Mouse (Mus musculus): ENCODE measurements around the gene Matk. TPM values are rescaled to one million over a fixed set of nuclear protein-coding genes. Genes with fewer than 3 reads are reported as not detected.

Matk gene
- polyA plus RNA-seq, 1 experiment, result 0.67 TPM

DNA sequence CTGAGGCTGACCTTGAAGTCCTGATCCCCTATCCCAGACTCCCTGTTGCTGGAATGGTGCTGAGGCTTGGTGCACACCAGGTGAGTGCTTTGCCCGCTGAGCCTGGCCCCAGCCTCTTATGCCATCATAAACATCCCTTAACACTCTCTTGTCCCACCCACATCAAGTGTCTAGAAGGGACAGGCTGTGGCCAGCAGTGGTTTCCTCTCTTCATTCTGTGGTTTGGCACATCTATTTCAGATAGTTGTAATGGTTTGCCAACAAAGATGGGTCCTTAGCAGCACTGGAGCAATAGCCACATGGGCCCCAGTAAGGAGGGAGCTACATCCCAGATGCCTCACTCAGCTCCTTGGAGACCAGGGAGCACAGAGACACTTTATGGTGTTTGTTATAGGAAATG lies 2.2 kb downstream of the Matk start:
- H3K27me3 ChIP-seq (ENCODE audit: control insufficient read depth, insufficient read depth, insufficient read length), result peaks cover 30% of the 10 kb centered on the region
- H3ac ChIP-seq (ENCODE audit: control insufficient read depth, insufficient read length), result no peak overlapping the region

DNA sequence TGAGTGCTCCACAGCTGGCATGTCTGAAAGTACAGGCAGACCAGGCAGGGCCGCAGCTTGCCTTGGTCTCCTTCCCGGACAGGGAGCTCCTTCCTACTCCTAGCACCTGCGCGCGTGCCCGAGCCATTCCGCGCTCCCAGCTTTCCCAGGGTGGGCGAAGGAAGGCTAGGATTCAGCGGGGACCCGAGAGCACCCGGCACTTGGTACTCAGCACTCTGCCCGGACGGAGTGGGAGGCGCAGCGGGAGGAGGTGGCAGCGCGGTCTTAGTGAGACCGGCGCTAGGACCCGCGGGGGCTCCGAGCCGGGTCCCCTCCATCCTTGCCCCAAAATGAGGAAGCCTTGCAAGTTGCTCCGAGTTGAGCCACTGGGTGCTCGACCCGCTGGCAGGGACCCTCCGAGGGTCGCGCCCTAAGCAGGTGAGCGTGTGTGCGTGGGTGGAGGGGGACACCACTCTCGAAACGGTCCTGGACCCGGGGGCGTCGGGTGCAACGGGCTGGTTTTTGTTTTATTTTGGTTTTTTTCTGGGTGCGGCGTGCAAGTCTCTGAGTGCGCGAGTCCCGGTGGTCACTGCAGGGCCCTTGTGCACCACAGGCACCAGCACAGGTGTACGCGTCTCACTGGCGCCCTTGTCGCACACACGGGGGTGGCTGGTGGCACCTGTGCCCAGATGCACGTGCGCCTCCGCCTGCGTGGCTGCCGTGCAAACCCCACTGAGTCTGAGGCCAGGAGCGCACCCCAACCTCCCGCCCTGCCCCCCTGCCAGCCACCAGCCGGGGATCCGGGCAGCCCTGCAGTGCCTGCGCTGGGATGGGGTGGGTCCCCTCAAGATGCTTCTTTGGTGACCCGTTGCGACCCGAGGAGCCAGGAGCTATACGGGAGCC lies 4.7 kb downstream of the Matk start:
- Histone ChIP-seq H3K4me3 (no peak overlapping the region), H3ac (ENCODE audit: control insufficient read depth, insufficient read length) (no peak overlapping the region), H3K79me2 (ENCODE audit: control insufficient read depth, insufficient read depth) (no peaks in the 10 kb centered on the region), H3K27me3 (ENCODE audit: control insufficient read depth, insufficient read depth, insufficient read length) (peaks cover 22% of the 10 kb centered on the region), H3K4me2 (ENCODE audit: low read depth) (no peak overlapping the region), H3K36me3 (ENCODE audit: control insufficient read depth, insufficient read depth) (no peaks in the 10 kb centered on the region)
- TF ChIP-seq MYOD1 (IDR thresholded peaks at IDR 0.05; ENCODE audit: control insufficient read depth in 1 of 3, insufficient read length in 2 of 3, low read depth in 2 of 3), result peak in 1 of 3 experiments; percentile 33
- TF ChIP-seq TCF12 (IDR thresholded peaks at IDR 0.05; ENCODE audit: insufficient read depth, poor library complexity, severe bottlenecking), result no peak
- TF ChIP-seq SRF (IDR thresholded peaks at IDR 0.05; ENCODE audit: control insufficient read depth, insufficient read length, low read depth), result no peak
- TF ChIP-seq CEBPB (IDR thresholded peaks at IDR 0.05; ENCODE audit: insufficient read depth, poor library complexity, severe bottlenecking), result no peak
- TF ChIP-seq E2F4 (IDR thresholded peaks at IDR 0.05; ENCODE audit: insufficient read depth), result no peak
- TF ChIP-seq TCF3 (IDR thresholded peaks at IDR 0.05; ENCODE audit: insufficient read length, low read depth), result no peak
- no peak for TF ChIP-seq POLR2A (IDR thresholded peaks at IDR 0.05; ENCODE audit: insufficient read length, low read depth)
- TF ChIP-seq MAX (IDR thresholded peaks at IDR 0.05; ENCODE audit: low read depth), result no peak
- no peak for TF ChIP-seq REST (IDR thresholded peaks at IDR 0.05; ENCODE audit: insufficient read depth, insufficient read length)
- peak in 1 of 3 experiments; percentile 39 for TF ChIP-seq MYOG (IDR thresholded peaks at IDR 0.05; ENCODE audit: control insufficient read depth in 1 of 3, insufficient read depth in 1 of 3, insufficient read length in 2 of 3, low read depth in 2 of 3)
- peak; percentile 60 for TF ChIP-seq POLR2AphosphoS2 (IDR thresholded peaks at IDR 0.05; ENCODE audit: insufficient read length, low read depth)
- no peak for TF ChIP-seq USF1 (IDR thresholded peaks at IDR 0.05; ENCODE audit: low read depth)

More for the DNA sequence above, 2.2 kb downstream of the Matk start:
- TF ChIP-seq SRF (IDR thresholded peaks at IDR 0.05; ENCODE audit: control insufficient read depth, insufficient read length, low read depth) (no peak), USF1 (IDR thresholded peaks at IDR 0.05; ENCODE audit: low read depth) (no peak), CEBPB (IDR thresholded peaks at IDR 0.05; ENCODE audit: insufficient read depth, poor library complexity, severe bottlenecking) (no peak), TCF12 (IDR thresholded peaks at IDR 0.05; ENCODE audit: insufficient read depth, poor library complexity, severe bottlenecking) (no peak), POLR2A (IDR thresholded peaks at IDR 0.05; ENCODE audit: insufficient read length, low read depth) (no peak), MAX (IDR thresholded peaks at IDR 0.05; ENCODE audit: low read depth) (no peak), MYOG (IDR thresholded peaks at IDR 0.05; ENCODE audit: control insufficient read depth in 1 of 3, insufficient read depth in 1 of 3, insufficient read length in 2 of 3, low read depth in 2 of 3) (no peak), TCF3 (IDR thresholded peaks at IDR 0.05; ENCODE audit: insufficient read length, low read depth) (no peak), MYOD1 (IDR thresholded peaks at IDR 0.05; ENCODE audit: control insufficient read depth in 1 of 3, insufficient read length in 2 of 3, low read depth in 2 of 3) (no peak), POLR2AphosphoS2 (IDR thresholded peaks at IDR 0.05; ENCODE audit: insufficient read length, low read depth) (no peak), REST (IDR thresholded peaks at IDR 0.05; ENCODE audit: insufficient read depth, insufficient read length) (no peak), E2F4 (IDR thresholded peaks at IDR 0.05; ENCODE audit: insufficient read depth) (no peak)
- Histone ChIP-seq H3K36me3 (ENCODE audit: control insufficient read depth, insufficient read depth) (no peaks in the 10 kb centered on the region), H3K79me2 (ENCODE audit: control insufficient read depth, insufficient read depth) (no peaks in the 10 kb centered on the region), H3K4me2 (ENCODE audit: low read depth) (no peak overlapping the region), H3K4me3 (no peak overlapping the region)

DNA sequence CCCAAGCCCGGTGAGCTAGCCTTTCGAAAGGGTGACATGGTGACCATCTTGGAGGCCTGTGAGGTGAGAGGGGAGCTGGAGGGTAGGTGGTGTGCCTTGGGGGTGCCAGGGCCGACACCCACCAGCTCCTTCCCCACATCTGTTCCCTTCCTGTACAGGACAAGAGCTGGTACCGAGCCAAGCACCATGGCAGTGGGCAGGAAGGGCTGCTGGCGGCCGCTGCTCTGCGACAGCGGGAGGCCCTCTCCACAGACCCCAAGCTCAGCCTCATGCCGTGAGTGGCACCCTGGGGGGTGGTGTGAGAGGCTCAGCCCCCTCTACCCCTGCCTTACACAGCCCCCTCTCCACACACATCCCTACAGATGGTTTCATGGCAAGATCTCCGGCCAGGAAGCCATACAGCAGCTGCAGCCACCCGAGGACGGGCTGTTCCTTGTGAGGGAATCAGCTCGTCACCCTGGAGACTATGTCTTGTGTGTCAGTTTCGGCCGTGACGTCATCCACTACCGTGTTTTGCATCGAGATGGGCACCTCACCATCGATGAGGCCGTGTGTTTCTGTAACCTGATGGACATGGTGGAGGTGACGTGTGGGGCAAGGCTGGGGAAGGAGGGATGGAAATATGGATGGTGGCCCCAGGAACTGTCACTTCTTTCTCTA lies 6.6 kb downstream of the Matk start:
- Histone ChIP-seq H3K4me2 (ENCODE audit: low read depth) (no peak overlapping the region), H3K79me2 (ENCODE audit: control insufficient read depth, insufficient read depth) (no peaks in the 10 kb centered on the region), H3K4me3 (no peak overlapping the region), H3K27me3 (ENCODE audit: control insufficient read depth, insufficient read depth, insufficient read length) (peaks cover 19% of the 10 kb centered on the region), H3ac (ENCODE audit: control insufficient read depth, insufficient read length) (no peak overlapping the region), H3K36me3 (ENCODE audit: control insufficient read depth, insufficient read depth) (no peaks in the 10 kb centered on the region)
- peak; percentile 46 for TF ChIP-seq POLR2AphosphoS2 (IDR thresholded peaks at IDR 0.05; ENCODE audit: insufficient read length, low read depth)
- TF ChIP-seq TCF12 (IDR thresholded peaks at IDR 0.05; ENCODE audit: insufficient read depth, poor library complexity, severe bottlenecking), result no peak

GRCm38 (mm10) chr10:81261025-81261424 lies 8.3 kb downstream of the Matk start:
- Histone ChIP-seq H3K4me3 (no peak overlapping the region), H3ac (ENCODE audit: control insufficient read depth, insufficient read length) (no peak overlapping the region)
- TF ChIP-seq POLR2A (IDR thresholded peaks at IDR 0.05; ENCODE audit: insufficient read length, low read depth) (no peak), TCF3 (IDR thresholded peaks at IDR 0.05; ENCODE audit: insufficient read length, low read depth) (no peak), SRF (IDR thresholded peaks at IDR 0.05; ENCODE audit: control insufficient read depth, insufficient read length, low read depth) (no peak), MYOG (IDR thresholded peaks at IDR 0.05; ENCODE audit: control insufficient read depth in 1 of 3, insufficient read depth in 1 of 3, insufficient read length in 2 of 3, low read depth in 2 of 3) (no peak)

More at GRCm38 (mm10) chr10:81261025-81261424, 8.3 kb downstream of the Matk start:
- Histone ChIP-seq H3K4me2 (ENCODE audit: low read depth) (no peak overlapping the region), H3K36me3 (ENCODE audit: control insufficient read depth, insufficient read depth) (no peaks in the 10 kb centered on the region), H3K27me3 (ENCODE audit: control insufficient read depth, insufficient read depth, insufficient read length) (peaks cover 19% of the 10 kb centered on the region), H3K79me2 (ENCODE audit: control insufficient read depth, insufficient read depth) (peaks cover 16% of the 10 kb centered on the region)
